Mouse (Mus musculus) forebrain, embryonic 14.5 days (tissue): ENCODE data around the gene Shmt2. TPM values are rescaled to one million over a fixed set of nuclear protein-coding genes. Genes with fewer than 3 reads are reported as not detected.
A peak's percentile ranks its signal among the peaks of the same experiment; 100 is the strongest.

Experiments used
- ATAC-seq: fragments of 200-750 bp; cut with Nextera tagmentation; 2 replicates; pipeline ENCODE4 v1.8.0; 2017; ENCODE audit warnings: mild to moderate bottlenecking, moderate library complexity
- DNase-seq: peaks from one replicate; pipeline ENCODE4 v3.0.0-alpha.2; 2015; ENCODE audit warnings: low spot score
- H3K27ac ChIP-seq: fragments of 300-500 bp; sonication (generic); 2 replicates; pipeline ENCODE4 v1.5.1; 2014; ENCODE audit warnings: low read depth, mild to moderate bottlenecking, control low read depth, low read length, moderate library complexity
- H3K27me3 ChIP-seq: fragments of 300-500 bp; sonication (generic); replicated peaks from 2 replicates; pipeline ENCODE4 v1.6.1; 2014; ENCODE audit warnings: low read length, control low read depth, mixed read lengths; ENCODE audit not compliant: control insufficient read depth, insufficient read depth
- H3K36me3 ChIP-seq: fragments of 300-500 bp; sonication (generic); 2 replicates; pipeline ENCODE4 v1.6.1; 2014; ENCODE audit warnings: low read length, control low read depth; ENCODE audit not compliant: control insufficient read depth, insufficient read depth
- H3K4me1 ChIP-seq: fragments of 300-500 bp; sonication (generic); 2 replicates; pipeline ENCODE4 v1.6.1; 2014; ENCODE audit warnings: antibody characterized with exemption, low read length, control low read depth; ENCODE audit not compliant: control insufficient read depth, insufficient read depth
- H3K4me2 ChIP-seq: fragments of 300-500 bp; sonication (generic); 2 replicates; pipeline ENCODE4 v1.6.1; 2014; ENCODE audit warnings: mild to moderate bottlenecking, control low read depth, low read length
- H3K4me3 ChIP-seq: fragments of 300-500 bp; sonication (generic); 2 replicates; pipeline ENCODE4 v1.5.1; 2014; ENCODE audit warnings: low read depth, low read length, control low read depth
- H3K9ac ChIP-seq: fragments of 300-500 bp; sonication (generic); 2 replicates; pipeline ENCODE4 v1.6.1; 2014; ENCODE audit warnings: mild to moderate bottlenecking, low read length, control low read depth, moderate library complexity
- H3K9me3 ChIP-seq: fragments of 300-500 bp; sonication (generic); replicated peaks from 2 replicates; pipeline ENCODE4 v1.6.1; 2016; ENCODE audit warnings: low read length, control low read depth, mixed read lengths; ENCODE audit not compliant: control insufficient read depth
- WGBS: fragments of 180-500 bp; shearing (Covaris S2); extraction: QIAGEN DNeasy Blood & Tissue Kit; methylation state at CpG from one replicate; pipeline ENCODE4 v1.1.7; 2014; 5-methylcytosine and 5-hydroxymethylcytosine counted together
- polyA plus RNA-seq: library from polyadenylated mRNA; unstranded; fragments of >200 nt; fragmentation: Nextera tagmentation; extraction: Ambion mirVana; gene quantifications from 2 replicates; pipeline ENCODE4 v1.2.1, GENCODE M21; 2014

The Shmt2 gene
- 53.1 and 65.1 TPM in 2 replicates for polyA plus RNA-seq

DNA sequence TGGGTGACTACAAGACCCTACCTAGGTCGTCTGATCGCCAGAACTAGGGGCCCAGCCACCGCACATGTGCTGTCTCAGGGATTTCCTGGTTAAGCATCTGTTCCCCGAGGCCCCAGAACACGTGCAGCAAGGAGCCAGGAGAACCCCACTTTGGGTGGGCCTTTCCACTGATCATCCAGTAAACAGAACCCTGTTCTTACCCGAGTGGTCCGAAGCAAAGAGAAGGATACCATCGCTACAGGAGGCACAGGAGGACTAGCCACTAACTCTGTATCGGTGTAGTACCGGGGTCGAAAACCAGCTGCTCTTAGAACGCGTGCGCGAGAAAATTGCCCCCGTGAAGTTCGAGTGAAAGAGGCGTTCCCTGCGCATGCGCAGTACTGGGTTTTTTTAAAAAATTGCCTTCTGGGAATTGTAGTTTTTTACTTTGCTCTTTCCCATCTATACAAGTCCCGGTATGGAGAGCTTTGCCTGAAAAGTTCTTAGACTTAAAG, at the start of gene Shmt2:
Gene Shmt2, minus strand, starts transcription at position 357 of the 494 bp plus-strand sequence.
- DNase-seq (peak; percentile 98), ATAC-seq (peak; percentile 76)
- Histone ChIP-seq H3K36me3 (peaks cover 25% of the 10 kb centered on the region), H3K4me1 (peaks cover 31% of the 10 kb centered on the region), H3K9ac (peak within 1 kb of the TSS; percentile 63), H3K27me3 (peaks cover 29% of the 10 kb centered on the region), H3K9me3 (no peaks in the 10 kb centered on the region), H3K27ac (0 out of 2 replicates have a peak within 1 kb of the TSS, but pooled peaks have one; percentile 10), H3K4me2 (peak within 1 kb of the TSS; percentile 90), H3K4me3 (peak within 1 kb of the TSS; percentile 49)
- under 1% methylated on average over 21 of the region's 21 CpGs for WGBS

- H3K4me2 ChIP-seq = no peak overlapping the region
- WGBS = 90% methylated on average over 17 of the region's 17 CpGs
- H3K36me3 ChIP-seq = peaks cover 94% of the 10 kb centered on the region
Measured at GRCm38 (mm10) chr10:127570937-127571641, 48.8 kb upstream of the Shmt2 start.

DNA sequence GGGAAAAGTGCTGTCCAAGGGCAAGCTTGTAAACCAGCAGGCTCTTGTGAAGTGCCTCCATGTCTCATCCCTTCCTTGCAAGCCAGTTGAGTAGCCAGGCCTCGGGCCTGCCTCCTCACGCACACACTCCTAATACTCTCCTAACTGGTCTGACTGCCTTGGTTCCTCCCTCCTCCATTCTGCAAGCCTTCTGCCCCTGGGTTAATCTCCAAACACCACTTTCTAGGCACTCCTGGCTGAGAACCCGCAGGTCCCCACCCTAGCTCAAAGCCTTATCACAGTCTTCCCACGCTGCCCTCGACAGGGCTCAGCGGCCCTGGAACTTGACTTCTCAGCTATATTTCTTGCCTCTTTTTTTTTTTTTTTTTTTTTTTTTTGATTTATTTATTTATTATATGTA, 48.1 kb upstream of the Shmt2 start:
- Histone ChIP-seq H3K36me3 (peaks cover 93% of the 10 kb centered on the region), H3K27me3 (no peaks in the 10 kb centered on the region)
- ATAC-seq = no peak

More at GRCm38 (mm10) chr10:127570937-127571641, 48.8 kb upstream of the Shmt2 start:
- H3K4me3 ChIP-seq = no peak overlapping the region
- no peaks in the 10 kb centered on the region for H3K9me3 ChIP-seq
- ATAC-seq (no peak), DNase-seq (no peak)
- no peaks in the 10 kb centered on the region for H3K4me1 ChIP-seq
- no peaks in the 10 kb centered on the region for H3K27me3 ChIP-seq
- no peak overlapping the region for H3K27ac ChIP-seq
- no peak overlapping the region for H3K9ac ChIP-seq

GRCm38 (mm10) chr10:127569450-127569849, 47.2 kb upstream of the Shmt2 start:
- DNase-seq (peak; percentile 86), ATAC-seq (peak; percentile 57; the same call in 1 of the 2 replicates)
- Histone ChIP-seq H3K36me3 (peaks cover 90% of the 10 kb centered on the region), H3K4me3 (no peak overlapping the region), H3K9me3 (no peaks in the 10 kb centered on the region), H3K9ac (no peak overlapping the region), H3K4me2 (no peak overlapping the region), H3K4me1 (no peaks in the 10 kb centered on the region), H3K27me3 (no peaks in the 10 kb centered on the region), H3K27ac (no peak overlapping the region)
- WGBS = 24% methylated on average over 3 of the region's 3 CpGs

More for the DNA sequence above, 48.1 kb upstream of the Shmt2 start:
- Histone ChIP-seq H3K9me3 (no peaks in the 10 kb centered on the region), H3K9ac (no peak overlapping the region), H3K4me1 (no peaks in the 10 kb centered on the region), H3K4me3 (no peak overlapping the region), H3K4me2 (no peak overlapping the region), H3K27ac (no peak overlapping the region)
- WGBS = 84% methylated on average over 6 of the region's 6 CpGs
- DNase-seq = no peak

DNA sequence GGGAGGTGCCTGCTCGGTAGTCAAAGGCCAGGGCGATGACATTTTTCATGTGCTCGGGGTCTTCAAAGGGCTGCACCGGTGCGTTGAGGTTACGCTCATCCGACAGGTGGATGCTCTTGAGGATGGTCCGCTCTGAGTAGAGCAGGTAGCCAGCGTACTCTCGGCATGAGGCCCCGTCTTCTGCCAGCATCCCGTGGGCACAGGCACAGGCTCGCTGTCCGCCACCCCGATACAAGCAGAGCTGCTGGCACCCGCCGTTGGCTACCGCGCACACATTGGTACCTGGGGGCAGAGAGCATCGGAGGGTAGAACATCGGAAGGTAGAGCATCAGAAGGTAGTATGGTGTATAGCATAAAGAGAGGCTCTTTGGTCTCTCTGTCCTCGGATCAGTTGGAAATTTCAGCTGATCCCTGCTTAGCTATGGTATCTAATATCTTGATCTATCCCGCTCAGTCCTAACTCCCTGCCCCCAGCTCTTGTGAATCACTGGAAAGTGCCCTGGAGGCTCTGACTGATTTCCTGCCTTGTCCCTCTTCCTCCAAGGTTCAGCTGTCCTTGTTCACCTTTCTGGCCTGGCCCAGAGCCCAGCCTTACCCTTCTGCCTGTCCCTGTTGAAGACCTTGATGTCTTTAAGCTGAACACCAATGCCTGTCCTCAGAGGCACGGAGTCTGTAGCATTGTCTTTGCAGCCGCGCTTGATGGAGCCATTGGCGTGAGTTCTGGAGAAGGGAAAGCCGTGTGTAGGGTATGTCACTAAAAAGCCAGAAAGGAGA, 44.5 kb upstream of the Shmt2 start:
- no peaks in the 10 kb centered on the region for H3K9me3 ChIP-seq
- no peak overlapping the region for H3K27ac ChIP-seq
- ATAC-seq (no peak), DNase-seq (no peak)
- no peak overlapping the region for H3K4me2 ChIP-seq
- H3K27me3 ChIP-seq = no peaks in the 10 kb centered on the region
- H3K36me3 ChIP-seq = peaks cover 90% of the 10 kb centered on the region
- H3K4me3 ChIP-seq = no peak overlapping the region
- H3K9ac ChIP-seq = no peak overlapping the region
- no peaks in the 10 kb centered on the region for H3K4me1 ChIP-seq
- 95% methylated on average over 28 of the region's 28 CpGs for WGBS

- Histone ChIP-seq H3K4me1 (no peaks in the 10 kb centered on the region), H3K36me3 (peaks cover 89% of the 10 kb centered on the region), H3K4me3 (no peak overlapping the region), H3K9ac (no peak overlapping the region), H3K4me2 (no peak overlapping the region), H3K27ac (no peak overlapping the region), H3K27me3 (no peaks in the 10 kb centered on the region), H3K9me3 (no peaks in the 10 kb centered on the region)
- ATAC-seq (no peak), DNase-seq (no peak)
- WGBS = 69% methylated on average over 13 of the region's 13 CpGs
Measured at GRCm38 (mm10) chr10:127564301-127564700, 42.1 kb upstream of the Shmt2 start.

GRCm38 (mm10) chr10:127563840-127564239, 41.6 kb upstream of the Shmt2 start:
- WGBS = 90% methylated on average over 8 of the region's 8 CpGs
- H3K9ac ChIP-seq = no peak overlapping the region
- H3K4me3 ChIP-seq = no peak overlapping the region
- H3K4me1 ChIP-seq = no peaks in the 10 kb centered on the region
- no peaks in the 10 kb centered on the region for H3K9me3 ChIP-seq
- peaks cover 89% of the 10 kb centered on the region for H3K36me3 ChIP-seq
- H3K4me2 ChIP-seq = no peak overlapping the region
- ATAC-seq (no peak), DNase-seq (no peak)
- H3K27ac ChIP-seq = no peak overlapping the region
- no peaks in the 10 kb centered on the region for H3K27me3 ChIP-seq

DNA sequence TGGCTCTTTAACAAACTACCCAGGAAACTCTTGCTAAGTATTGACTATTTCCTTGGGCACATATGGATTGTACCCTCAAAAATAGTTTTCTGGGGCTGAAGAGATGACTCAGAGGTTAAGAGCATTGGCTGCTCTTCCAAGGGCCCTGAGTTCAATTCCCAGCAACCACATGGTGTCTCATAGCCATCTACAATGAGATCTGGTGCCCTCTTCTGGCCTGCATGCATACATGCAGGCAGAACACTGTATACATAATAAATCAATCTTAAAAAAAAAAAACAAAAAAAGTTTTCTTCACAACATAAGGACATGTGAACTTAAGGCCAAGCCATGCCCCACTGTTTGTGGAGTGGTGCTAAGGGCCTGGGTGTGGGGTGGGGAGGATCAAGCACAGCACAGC, 38.9 kb upstream of the Shmt2 start:
- DNase-seq (no peak), ATAC-seq (no peak)
- Histone ChIP-seq H3K9ac (no peak overlapping the region), H3K4me3 (no peak overlapping the region), H3K4me2 (no peak overlapping the region), H3K27ac (no peak overlapping the region), H3K4me1 (no peaks in the 10 kb centered on the region), H3K9me3 (no peaks in the 10 kb centered on the region), H3K27me3 (no peaks in the 10 kb centered on the region), H3K36me3 (peaks cover 94% of the 10 kb centered on the region)

DNA sequence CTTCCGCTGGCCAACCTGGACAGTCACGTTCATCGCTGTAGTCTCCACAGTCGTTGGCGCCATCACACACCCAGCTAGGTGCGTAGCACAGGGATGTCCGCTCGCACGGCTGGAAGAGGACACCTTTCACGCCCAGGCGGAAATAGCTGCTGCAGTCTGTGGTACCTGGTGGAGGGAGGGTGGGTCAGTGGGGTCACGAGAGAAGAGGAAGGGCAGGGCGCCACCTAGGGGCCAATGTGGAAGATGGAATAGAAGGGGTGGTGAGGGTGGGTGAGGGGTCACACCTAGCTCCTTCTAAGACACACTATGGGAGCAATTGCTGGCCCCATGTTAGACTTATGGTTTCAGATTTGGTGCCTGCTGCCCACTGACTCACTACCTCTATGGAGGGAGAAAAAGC, 35.2 kb upstream of the Shmt2 start:
- no peak overlapping the region for H3K27ac ChIP-seq

More for the DNA sequence above, 35.2 kb upstream of the Shmt2 start:
- Histone ChIP-seq H3K4me3 (no peak overlapping the region), H3K9ac (no peak overlapping the region), H3K36me3 (peaks cover 98% of the 10 kb centered on the region), H3K27me3 (no peaks in the 10 kb centered on the region), H3K4me1 (no peaks in the 10 kb centered on the region), H3K4me2 (no peak overlapping the region), H3K9me3 (no peaks in the 10 kb centered on the region)
- no peak for ATAC-seq
- DNase-seq = no peak
- 90% methylated on average over 13 of the region's 13 CpGs for WGBS
